Mouse (Mus musculus) heart, embryonic 12.5 days (tissue): ENCODE measurements around the gene Cdk5r2. TPM values are rescaled to one million over a fixed set of nuclear protein-coding genes. Genes with fewer than 3 reads are reported as not detected.
"Not testable (repeated sequence)": the region's sequence is repeated elsewhere in the genome, so short reads cannot be mapped to it uniquely, and the experiment has no call there.

Experiments
- ATAC-seq: fragments of 200-750 bp; cut with Nextera tagmentation; 2 replicates; pipeline ENCODE4 v1.8.0; 2017; ENCODE audit warnings: moderate TSS enrichment, moderate library complexity; ENCODE audit not compliant: insufficient number of reproducible peaks, low FRiP score
- H3K27ac ChIP-seq: fragments of 300-500 bp; sonication (generic); 2 replicates; pipeline ENCODE4 v1.5.1; 2016; ENCODE audit warnings: mild to moderate bottlenecking, moderate library complexity; ENCODE audit not compliant: poor library complexity, severe bottlenecking
- H3K27me3 ChIP-seq: fragments of 300-500 bp; sonication (generic); replicated peaks from 2 replicates; pipeline ENCODE4 v1.6.1; 2016; ENCODE audit warnings: mild to moderate bottlenecking, moderate library complexity
- H3K36me3 ChIP-seq: fragments of 300-500 bp; sonication (generic); 2 replicates; pipeline ENCODE4 v1.6.1; 2016; ENCODE audit warnings: mild to moderate bottlenecking, moderate library complexity
- H3K4me1 ChIP-seq: fragments of 300-500 bp; sonication (generic); replicated peaks from 2 replicates; pipeline ENCODE4 v1.6.1; 2016; ENCODE audit warnings: mild to moderate bottlenecking
- H3K4me2 ChIP-seq: fragments of 300-500 bp; sonication (generic); 2 replicates; pipeline ENCODE4 v1.6.1; 2016; ENCODE audit warnings: mild to moderate bottlenecking, moderate library complexity
- H3K4me3 ChIP-seq: fragments of 300-500 bp; sonication (generic); 2 replicates; pipeline ENCODE4 v1.5.1; 2016; ENCODE audit warnings: mild to moderate bottlenecking
- H3K9ac ChIP-seq: fragments of 300-500 bp; sonication (generic); 2 replicates; pipeline ENCODE4 v1.6.1; 2016; ENCODE audit warnings: mild to moderate bottlenecking, moderate library complexity
- H3K9me3 ChIP-seq: fragments of 300-500 bp; sonication (generic); replicated peaks from 2 replicates; pipeline ENCODE4 v1.6.1; 2016; ENCODE audit warnings: mild to moderate bottlenecking, moderate library complexity
- WGBS: fragments of 180-500 bp; shearing (Covaris S2); methylation state at CpG from one replicate; pipeline ENCODE4 v1.1.7; 2016; 5-methylcytosine and 5-hydroxymethylcytosine counted together
- polyA plus RNA-seq: library from polyadenylated mRNA; unstranded; fragments of >200 nt; fragmentation: Nextera tagmentation; extraction: Ambion mirVana; gene quantifications from 2 replicates; pipeline ENCODE4 v1.2.1, GENCODE M21; 2016

Cdk5r2 gene
- polyA plus RNA-seq, 1 experiment from 2014 or later, result not detected

GRCm38 (mm10) chr1:74817219-74817618 lies 37.5 kb upstream of the Cdk5r2 start:
- Histone ChIP-seq H3K36me3 (no peaks in the 10 kb centered on the region), H3K27me3 (peaks cover 7% of the 10 kb centered on the region), H3K9ac (peak overlapping the region; percentile 84), H3K4me2 (peak overlapping the region; percentile 73), H3K4me3 (peak overlapping the region; percentile 79), H3K27ac (peak overlapping the region; percentile 85), H3K9me3 (no peaks in the 10 kb centered on the region), H3K4me1 (peaks cover 8% of the 10 kb centered on the region; the same call in 1 of the 2 replicates)
- 0 out of 2 replicates have a peak, but pooled peaks have one; percentile 8 for ATAC-seq
- 17% methylated on average over 14 of the region's 14 CpGs for WGBS

- no peak for ATAC-seq
- WGBS, result 94% methylated on average over 1 of the region's 1 CpGs
- H3K4me2 ChIP-seq, result no peak overlapping the region
Observed at GRCm38 (mm10) chr1:74818509-74818908, 36.2 kb upstream of the Cdk5r2 start.

GRCm38 (mm10) chr1:74823598-74823997 lies 31.1 kb upstream of the Cdk5r2 start:
- not testable (repeated sequence) for H3K9me3 ChIP-seq, H3K27ac ChIP-seq, H3K9ac ChIP-seq, H3K27me3 ChIP-seq, H3K4me3 ChIP-seq, H3K4me1 ChIP-seq, H3K4me2 ChIP-seq, ATAC-seq, H3K36me3 ChIP-seq
- WGBS, result 83% methylated on average over 4 of the region's 4 CpGs

More at GRCm38 (mm10) chr1:74818509-74818908, 36.2 kb upstream of the Cdk5r2 start:
- H3K27ac ChIP-seq, result no peak overlapping the region
- H3K9me3 ChIP-seq, result no peaks in the 10 kb centered on the region
- H3K4me3 ChIP-seq, result no peak overlapping the region
- H3K36me3 ChIP-seq, result no peaks in the 10 kb centered on the region
- H3K27me3 ChIP-seq, result peaks cover 1% of the 10 kb centered on the region
- H3K4me1 ChIP-seq, result peaks cover 8% of the 10 kb centered on the region; the same call in 1 of the 2 replicates
- no peak overlapping the region for H3K9ac ChIP-seq

- Histone ChIP-seq H3K27ac (no peak overlapping the region), H3K36me3 (no peaks in the 10 kb centered on the region), H3K9ac (no peak overlapping the region), H3K4me2 (no peak overlapping the region; the same call in 1 of the 2 replicates), H3K27me3 (no peaks in the 10 kb centered on the region), H3K4me3 (no peak overlapping the region), H3K4me1 (no peaks in the 10 kb centered on the region), H3K9me3 (no peaks in the 10 kb centered on the region)
- ATAC-seq, result no peak
- WGBS, result 31% methylated on average over 14 of the region's 14 CpGs
Observed at GRCm38 (mm10) chr1:74824518-74825302, 30.0 kb upstream of the Cdk5r2 start.

- Histone ChIP-seq H3K9me3 (no peaks in the 10 kb centered on the region), H3K36me3 (no peaks in the 10 kb centered on the region), H3K27me3 (peaks cover 20% of the 10 kb centered on the region), H3K9ac (no peak overlapping the region), H3K4me3 (no peak overlapping the region), H3K4me1 (no peaks in the 10 kb centered on the region), H3K27ac (no peak overlapping the region), H3K4me2 (no peak overlapping the region)
- 68% methylated on average over 9 of the region's 9 CpGs for WGBS
- ATAC-seq, result no peak
Observed at GRCm38 (mm10) chr1:74830061-74830460, 24.7 kb upstream of the Cdk5r2 start.

GRCm38 (mm10) chr1:74833255-74833654 lies 21.5 kb upstream of the Cdk5r2 start:
- Histone ChIP-seq H3K4me2 (no peak overlapping the region), H3K27me3 (peaks cover 20% of the 10 kb centered on the region), H3K4me1 (no peaks in the 10 kb centered on the region), H3K36me3 (no peaks in the 10 kb centered on the region), H3K4me3 (no peak overlapping the region), H3K27ac (no peak overlapping the region), H3K9ac (no peak overlapping the region), H3K9me3 (no peaks in the 10 kb centered on the region)
- 70% methylated on average over 3 of the region's 3 CpGs for WGBS
- no peak for ATAC-seq

GRCm38 (mm10) chr1:74843090-74843489 lies 11.6 kb upstream of the Cdk5r2 start:
- Histone ChIP-seq H3K27ac (no peak overlapping the region), H3K9me3 (no peaks in the 10 kb centered on the region), H3K4me3 (no peak overlapping the region), H3K36me3 (no peaks in the 10 kb centered on the region), H3K4me2 (no peak overlapping the region), H3K27me3 (peaks cover 31% of the 10 kb centered on the region), H3K9ac (no peak overlapping the region), H3K4me1 (no peaks in the 10 kb centered on the region)
- no peak for ATAC-seq
- 57% methylated on average over 5 of the region's 5 CpGs for WGBS

- no peak overlapping the region for H3K4me3 ChIP-seq
- ATAC-seq, result no peak
- H3K9me3 ChIP-seq, result no peaks in the 10 kb centered on the region
- H3K9ac ChIP-seq, result no peak overlapping the region
- H3K4me2 ChIP-seq, result no peak overlapping the region
- 25% methylated on average over 9 of the region's 9 CpGs for WGBS
- no peak overlapping the region for H3K27ac ChIP-seq
- peaks cover 50% of the 10 kb centered on the region for H3K27me3 ChIP-seq
- H3K4me1 ChIP-seq, result no peaks in the 10 kb centered on the region
- H3K36me3 ChIP-seq, result no peaks in the 10 kb centered on the region
Observed at GRCm38 (mm10) chr1:74846341-74846740, 8.4 kb upstream of the Cdk5r2 start.

- no peak for ATAC-seq
- no peaks in the 10 kb centered on the region for H3K36me3 ChIP-seq
- no peak overlapping the region for H3K9ac ChIP-seq
- H3K4me1 ChIP-seq, result no peaks in the 10 kb centered on the region
- no peaks in the 10 kb centered on the region for H3K9me3 ChIP-seq
- H3K4me3 ChIP-seq, result no peak overlapping the region
- no peak overlapping the region for H3K4me2 ChIP-seq
- 58% methylated on average over 5 of the region's 5 CpGs for WGBS
- no peak overlapping the region for H3K27ac ChIP-seq
- peaks cover 64% of the 10 kb centered on the region for H3K27me3 ChIP-seq
Observed at GRCm38 (mm10) chr1:74848946-74849345, 5.8 kb upstream of the Cdk5r2 start.

- ATAC-seq, result no peak
- Histone ChIP-seq H3K36me3 (no peaks in the 10 kb centered on the region), H3K9me3 (no peaks in the 10 kb centered on the region), H3K27ac (no peak overlapping the region), H3K4me3 (no peak overlapping the region), H3K4me1 (peaks cover 4% of the 10 kb centered on the region), H3K27me3 (peaks cover 72% of the 10 kb centered on the region), H3K9ac (no peak overlapping the region), H3K4me2 (no peak overlapping the region)
- 17% methylated on average over 6 of the region's 6 CpGs for WGBS
Observed at GRCm38 (mm10) chr1:74850251-74850650, 4.5 kb upstream of the Cdk5r2 start.

GRCm38 (mm10) chr1:74851001-74851775 lies 3.5 kb upstream of the Cdk5r2 start:
- peaks cover 14% of the 10 kb centered on the region for H3K4me1 ChIP-seq
- peaks cover 81% of the 10 kb centered on the region for H3K27me3 ChIP-seq
- WGBS, result 17% methylated on average over 6 of the region's 6 CpGs

More at GRCm38 (mm10) chr1:74851001-74851775, 3.5 kb upstream of the Cdk5r2 start:
- Histone ChIP-seq H3K9ac (no peak overlapping the region), H3K36me3 (no peaks in the 10 kb centered on the region), H3K4me3 (no peak overlapping the region), H3K9me3 (no peaks in the 10 kb centered on the region), H3K4me2 (no peak overlapping the region), H3K27ac (no peak overlapping the region)
- ATAC-seq, result no peak
